Mouse (Mus musculus) lung, adult 2 months (tissue): Measurements from ENCODE around the gene Gipr.

Source experiments
- CTCF ChIP-seq: fragments of 200-500 bp; IDR thresholded peaks from 2 replicates; pipeline ENCODE4 v1.5.1; 2011; ENCODE audit warnings: mild to moderate bottlenecking, low read length, control low read depth; ENCODE audit not compliant: insufficient read depth
- POLR2A ChIP-seq: fragments of 200-500 bp; IDR thresholded peaks from 2 replicates; pipeline ENCODE4 v1.6.1; 2011; ENCODE audit warnings: low read depth, mild to moderate bottlenecking, control low read depth, low read length, borderline replicate concordance; ENCODE audit errors: extremely low read depth

- TF ChIP-seq CTCF (no peak), POLR2A (no peak)
These were observed 3.0 kb downstream of the Gipr start for GRCm38 (mm10) chr7:19162928-19163327.
